21 mouse cellular contexts compared by ENCODE assay signal in the genomic region with DNA sequence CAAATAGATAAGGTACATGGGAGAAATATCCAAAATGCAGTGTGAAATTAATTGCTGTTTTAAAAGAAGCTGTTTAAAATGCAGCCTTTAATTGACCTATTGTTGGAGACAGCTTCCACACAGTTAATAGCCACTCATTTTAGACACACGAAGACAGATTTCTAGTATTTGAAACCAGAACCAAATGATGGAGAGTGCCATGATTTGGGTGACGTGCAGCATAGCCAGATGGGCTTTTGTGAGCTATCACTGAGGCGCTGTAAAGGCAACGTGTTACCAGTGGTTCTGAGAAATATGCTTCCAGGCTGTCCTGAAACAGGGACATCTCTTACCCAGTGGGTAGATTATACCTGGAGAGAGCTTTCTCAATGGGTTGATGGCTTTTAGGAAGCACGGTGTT.
"Had no signal": no experiment of that assay in that cellular context is flagged by ENCODE, and none has a peak within 500 bp of the region (broad histone marks: within the 10 kb centered on the region; RNA-seq: fewer than 3 reads in every experiment).

No protein-coding gene starts in this region.

- H3K9me3 ChIP-seq: limb, embryonic 10.5 days; liver, embryonic 12.5 days; liver, embryonic 15.5 days; lung, embryonic 15.5 days; midbrain, embryonic 15.5 days; neural tube, embryonic 12.5 days; neural tube, embryonic 15.5 days; stomach, embryonic 15.5 days had no signal

- H3K4me1 ChIP-seq: limb, embryonic 10.5 days; limb, embryonic 13.5 days; liver, embryonic 12.5 days; liver, embryonic 15.5 days; lung, embryonic 15.5 days; neural tube, embryonic 12.5 days; neural tube, embryonic 15.5 days; stomach, embryonic 15.5 days had no signal

- H3K36me3 ChIP-seq: limb, embryonic 10.5 days; limb, embryonic 13.5 days; liver, embryonic 12.5 days; liver, embryonic 15.5 days; lung, embryonic 15.5 days; midbrain, embryonic 12.5 days; midbrain, embryonic 15.5 days; neural tube, embryonic 12.5 days; neural tube, embryonic 15.5 days; stomach, embryonic 15.5 days had no signal

- H3K9ac ChIP-seq: limb, embryonic 13.5 days; liver, embryonic 12.5 days; liver, embryonic 15.5 days; lung, embryonic 15.5 days; midbrain, embryonic 12.5 days; midbrain, embryonic 15.5 days; neural tube, embryonic 12.5 days; neural tube, embryonic 15.5 days; stomach, embryonic 15.5 days had no signal

- H3K4me3 ChIP-seq: limb, embryonic 10.5 days; limb, embryonic 13.5 days; liver, embryonic 12.5 days; liver, embryonic 15.5 days; lung, embryonic 15.5 days; midbrain, embryonic 12.5 days; midbrain, embryonic 15.5 days; neural tube, embryonic 12.5 days; neural tube, embryonic 15.5 days; stomach, embryonic 15.5 days had no signal

- H3K27ac ChIP-seq: kidney, postnatal 0 days; limb, embryonic 10.5 days; limb, embryonic 13.5 days; liver, embryonic 12.5 days; liver, embryonic 15.5 days; macrophage; midbrain, embryonic 12.5 days; midbrain, embryonic 15.5 days; neural tube, embryonic 12.5 days; neural tube, embryonic 15.5 days; stomach, embryonic 15.5 days had no signal

- DNase-seq: kidney, adult 2 months; kidney, postnatal 25 days; liver; lung, adult 18-20 months; lung, postnatal 14 days; retina, postnatal 1 day; right cerebral cortex, postnatal 25 days; spleen, adult 18-20 months; thymus, postnatal 25 days had no signal

- H3K27me3 ChIP-seq: limb, embryonic 13.5 days; liver, embryonic 12.5 days; liver, embryonic 15.5 days; lung, embryonic 15.5 days; midbrain, embryonic 12.5 days; midbrain, embryonic 15.5 days; neural tube, embryonic 12.5 days; neural tube, embryonic 15.5 days; stomach, embryonic 15.5 days had no signal

- ATAC-seq: liver, embryonic 12.5 days; midbrain, embryonic 15.5 days had no signal

- H3K4me2 ChIP-seq: limb, embryonic 13.5 days; liver, embryonic 12.5 days; liver, embryonic 15.5 days; lung, embryonic 15.5 days; midbrain, embryonic 12.5 days; midbrain, embryonic 15.5 days; neural tube, embryonic 12.5 days; neural tube, embryonic 15.5 days; stomach, embryonic 15.5 days had no signal
